Mouse (Mus musculus): ENCODE measurements around the gene Eef1g. TPM values are rescaled to one million over a fixed set of nuclear protein-coding genes. Genes with fewer than 3 reads are reported as not detected.

Eef1g gene
- polyA plus RNA-seq (2017; shearing (Covaris generic)) = 100 to 1,000 TPM; 667 to 787 TPM

GRCm38 (mm10) chr19:8966590-8967372, at the start of gene Eef1g:
Eef1g (plus strand) TSS chr19:8967041.
- ATAC-seq = peak; percentile 96

DNA sequence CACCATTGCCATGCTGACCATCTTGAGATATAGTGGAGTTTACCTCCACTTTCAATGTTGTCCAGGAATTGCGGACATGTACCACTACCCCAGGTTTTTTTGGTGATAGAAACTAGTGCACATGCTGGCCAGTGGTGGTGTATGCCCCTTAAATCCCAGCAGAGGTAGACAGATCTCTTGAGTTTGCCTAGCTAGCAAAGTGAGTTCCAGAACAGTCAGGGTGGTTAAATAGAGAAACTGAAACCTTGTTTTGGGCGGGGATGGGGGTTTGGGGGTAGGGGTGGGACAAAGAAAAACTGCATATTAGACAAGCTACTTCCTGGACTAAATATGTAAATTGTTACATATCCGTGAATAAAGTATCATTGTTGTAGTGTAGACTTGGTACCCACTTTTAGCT, 47.8 kb upstream of the Eef1g start:
- peak; percentile 38 for ATAC-seq

- ATAC-seq = no peak
Measured at GRCm38 (mm10) chr19:8919684-8920072, 47.2 kb upstream of the Eef1g start.

- ATAC-seq = peak; percentile 61
Measured at GRCm38 (mm10) chr19:8920073-8920736, 46.6 kb upstream of the Eef1g start, which contains the start of gene B3gat3. B3gat3 (plus strand) TSS chr19:8920374.

DNA sequence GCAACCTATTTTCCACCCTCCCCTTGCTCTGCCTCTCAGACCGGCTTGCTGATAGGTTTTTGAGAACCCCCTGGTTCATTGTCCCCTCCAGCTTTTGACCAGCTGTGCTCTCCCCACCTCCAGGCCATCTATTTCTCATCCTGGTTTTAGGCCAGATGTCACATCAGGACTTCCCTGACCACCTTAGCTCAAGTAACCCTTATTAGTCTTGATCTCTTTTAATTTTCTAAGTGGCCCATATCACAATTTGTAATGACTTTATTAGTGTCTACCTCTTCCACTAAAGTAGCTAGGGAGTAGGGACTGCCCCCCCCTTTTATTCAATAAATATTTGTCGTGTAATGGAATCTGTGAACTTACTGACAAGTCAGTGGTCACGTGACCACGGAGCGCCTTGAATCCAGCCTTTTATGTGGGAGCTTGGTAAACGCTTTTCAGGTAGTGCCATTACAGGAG, 46.0 kb upstream of the Eef1g start:
- ATAC-seq = peak; percentile 35

- ATAC-seq = no peak
Measured at GRCm38 (mm10) chr19:8921741-8922140, 45.1 kb upstream of the Eef1g start.

DNA sequence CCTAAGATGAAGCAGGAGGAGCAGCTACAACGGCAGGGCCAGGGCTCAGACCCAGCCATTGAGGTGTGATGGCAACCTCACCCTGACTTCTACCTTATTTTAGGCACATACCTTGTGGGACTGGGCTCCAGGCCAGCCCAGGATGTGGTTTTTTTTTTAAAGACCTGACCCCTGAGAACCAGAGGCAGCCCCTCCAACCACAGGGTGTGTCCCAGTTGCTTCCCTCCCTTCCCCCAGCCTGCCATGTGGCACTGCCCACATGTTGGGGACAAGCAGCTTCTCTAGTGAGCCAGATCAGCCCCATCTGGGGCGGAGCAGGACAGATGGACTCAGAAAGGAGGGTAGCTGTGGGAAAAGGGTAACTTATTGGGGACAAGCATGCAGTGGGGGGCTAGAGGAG, 40.1 kb upstream of the Eef1g start:
- peak; percentile 35 for ATAC-seq

DNA sequence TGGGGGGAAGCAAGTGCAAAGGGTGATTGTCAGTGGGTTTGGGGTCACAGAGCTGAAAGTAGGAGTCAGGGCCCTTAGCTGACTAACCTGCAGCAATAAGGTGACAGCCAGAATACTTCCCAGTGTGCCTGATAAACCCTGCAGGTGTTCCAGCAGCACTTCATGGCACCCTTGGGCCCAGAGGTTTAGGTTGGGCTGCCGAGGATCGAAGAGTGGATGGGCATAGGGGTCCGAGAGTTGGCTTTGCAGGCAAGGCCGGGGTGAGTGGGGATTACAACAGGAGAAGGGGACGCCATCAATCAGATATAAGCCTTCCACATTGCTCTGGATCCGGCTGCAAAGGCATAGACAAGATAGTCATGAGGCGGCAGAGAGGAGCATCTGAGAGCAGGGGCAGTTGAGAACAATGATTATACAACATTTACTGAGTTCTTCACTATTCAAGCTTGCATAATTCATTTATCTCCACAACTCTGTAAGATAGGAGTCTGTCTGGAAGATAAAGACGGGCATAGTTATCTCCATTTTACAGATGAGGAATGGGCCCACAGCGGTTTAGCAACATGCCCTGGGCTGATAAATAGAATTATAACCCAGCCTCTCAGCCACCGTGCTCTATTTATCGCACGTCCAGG, 38.8 kb upstream of the Eef1g start:
- ATAC-seq = no peak

DNA sequence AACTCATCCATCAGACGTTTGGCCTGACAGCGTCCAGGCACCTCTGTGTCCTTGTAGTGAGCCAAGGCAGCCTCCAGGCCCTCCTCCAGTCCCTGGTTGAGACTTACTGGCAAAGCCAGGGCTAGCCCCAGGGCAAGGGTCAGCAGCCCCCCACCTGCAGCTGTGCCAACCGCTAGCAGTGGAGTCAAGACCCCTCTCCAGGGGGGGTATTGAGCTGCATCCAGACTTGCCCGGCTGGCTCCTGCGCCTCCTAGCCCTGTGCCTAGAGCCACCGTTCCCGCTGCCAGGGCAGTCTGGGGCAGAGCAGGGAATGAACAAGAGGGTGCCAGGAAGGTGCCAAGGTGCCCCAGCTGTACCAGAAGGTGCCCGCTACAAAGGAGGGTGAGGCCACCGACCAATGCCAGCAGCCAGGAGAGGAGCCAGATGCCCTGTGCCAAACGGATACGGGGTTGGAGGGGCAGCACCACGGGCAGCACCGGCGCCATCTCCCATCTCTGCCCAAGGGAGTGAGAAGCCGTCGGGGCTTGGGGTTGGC, 38.1 kb upstream of the Eef1g start:
- ATAC-seq = no peak

DNA sequence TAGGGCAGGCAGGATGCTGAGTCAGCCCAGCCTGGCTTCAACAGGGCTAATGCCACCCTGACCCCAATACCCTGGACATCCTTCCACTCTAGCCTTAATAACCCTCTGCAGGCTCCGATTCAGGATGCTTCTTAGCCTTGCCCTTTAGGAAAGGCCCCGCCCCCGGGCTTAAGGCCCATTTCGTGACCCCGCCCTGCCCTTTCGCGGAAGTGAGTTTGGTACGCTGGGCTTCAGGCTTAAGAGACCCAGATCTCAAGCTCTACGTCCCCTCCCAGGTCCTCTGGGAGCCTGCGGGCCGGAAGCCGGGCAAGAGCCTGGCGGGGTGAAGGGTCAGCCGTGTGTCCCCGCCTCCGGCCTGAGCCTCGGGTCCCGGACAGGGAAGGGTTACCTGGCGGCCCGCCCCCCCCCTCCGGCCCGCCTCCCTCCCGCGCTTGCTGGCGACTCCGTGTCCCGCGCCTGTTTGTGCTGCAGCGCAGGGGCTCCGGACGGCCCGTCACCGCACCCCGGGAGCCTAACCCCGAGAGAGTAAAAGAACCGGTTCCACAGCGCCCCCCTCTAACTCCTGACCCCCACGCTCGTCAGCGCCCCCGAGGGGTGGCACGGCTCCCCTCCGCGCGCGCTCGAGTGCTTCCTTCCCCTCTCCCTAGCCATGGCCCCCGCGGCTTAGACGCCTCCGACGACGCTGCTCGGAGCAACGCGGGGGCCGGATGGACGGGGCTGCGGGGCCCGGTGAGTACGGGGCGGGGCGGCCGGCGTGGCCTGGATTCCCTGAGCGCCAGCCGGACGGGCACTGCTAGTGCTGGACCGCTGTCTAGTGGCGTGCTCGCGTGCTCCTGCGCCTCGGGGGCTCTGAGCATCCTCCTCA, 37.4 kb upstream of the Eef1g start, which contains the start of the genes Rom1 and Eml3:
Gene Rom1, minus strand, starts transcription at position 133 of the 865 bp plus-strand sequence.
Gene Eml3, plus strand, starts transcription at position 329 of the 865 bp plus-strand sequence.
- ATAC-seq = peak; percentile 70

DNA sequence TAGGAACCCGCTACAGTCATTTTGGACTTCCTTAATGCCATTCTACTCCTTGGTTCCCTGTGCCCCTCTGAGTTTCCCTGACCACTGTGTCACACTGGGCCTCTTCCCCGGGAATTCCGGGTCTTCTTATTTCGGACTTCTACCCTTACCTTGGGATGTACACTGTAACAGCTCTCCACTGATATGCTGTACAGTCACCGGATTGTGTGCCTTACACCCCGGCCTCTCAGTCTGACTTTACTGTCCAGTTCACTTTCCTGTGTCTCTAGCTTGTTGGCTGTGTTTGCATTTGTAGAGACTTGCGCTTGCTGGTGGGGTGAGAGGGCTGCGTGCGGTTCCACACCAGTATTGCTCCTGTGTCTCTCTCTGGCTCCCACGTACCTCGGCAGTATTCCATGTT, 36.7 kb upstream of the Eef1g start:
- ATAC-seq = no peak

GRCm38 (mm10) chr19:8930771-8931170, 36.1 kb upstream of the Eef1g start:
- ATAC-seq = no peak

- no peak for ATAC-seq
Measured at GRCm38 (mm10) chr19:8936736-8937135, 30.1 kb upstream of the Eef1g start.

DNA sequence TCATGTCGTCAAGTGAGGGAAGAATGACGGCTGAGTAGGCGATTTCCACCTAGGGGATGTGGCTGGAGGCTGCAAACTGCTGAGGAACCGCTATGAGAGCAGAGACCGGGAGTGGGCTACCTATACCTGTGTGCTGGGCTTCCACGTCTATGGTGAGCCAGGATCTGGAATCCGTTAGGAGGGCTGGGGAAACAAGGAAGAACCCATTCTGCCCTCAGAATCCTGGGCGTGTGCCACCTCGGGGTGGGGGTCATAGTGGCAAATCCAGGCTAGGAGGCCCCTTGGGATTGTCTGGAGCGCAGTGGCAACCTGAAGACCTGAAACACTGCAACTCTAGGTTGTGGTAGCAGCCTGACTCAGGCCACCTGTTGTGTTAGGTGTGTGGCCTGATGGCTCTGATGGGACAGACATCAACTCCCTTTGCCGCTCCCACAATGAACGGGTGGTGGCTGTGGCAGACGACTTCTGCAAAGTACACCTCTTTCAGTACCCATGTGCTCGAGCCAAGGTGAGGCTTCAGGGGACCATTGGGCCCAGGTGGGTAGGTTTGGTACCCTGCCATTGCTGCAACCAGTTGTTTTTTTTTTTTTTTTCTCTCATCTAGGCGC, 26.2 kb upstream of the Eef1g start:
- no peak for ATAC-seq

DNA sequence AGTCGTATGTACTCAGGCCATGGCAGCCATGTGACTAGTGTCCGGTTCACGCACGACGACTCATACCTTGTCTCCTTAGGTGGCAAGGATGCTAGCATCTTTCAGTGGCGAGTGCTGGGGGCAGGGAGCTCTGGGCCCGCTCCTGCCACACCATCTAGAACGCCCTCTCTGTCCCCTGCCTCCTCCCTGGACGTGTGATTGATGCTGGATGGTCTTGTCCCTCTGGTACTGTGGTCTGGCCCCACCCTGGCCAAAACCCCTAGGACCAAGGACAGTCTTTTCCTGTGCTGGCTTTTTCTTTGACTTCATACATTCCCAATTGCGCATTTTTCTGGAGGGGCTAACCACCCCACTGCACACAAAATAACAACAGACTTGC, 25.7 kb upstream of the Eef1g start:
- no peak for ATAC-seq

- ATAC-seq = peak; percentile 93
Measured at GRCm38 (mm10) chr19:8941515-8942217, 25.2 kb upstream of the Eef1g start, which contains the start of gene Mta2. Mta2 (plus strand) TSS chr19:8941875.

DNA sequence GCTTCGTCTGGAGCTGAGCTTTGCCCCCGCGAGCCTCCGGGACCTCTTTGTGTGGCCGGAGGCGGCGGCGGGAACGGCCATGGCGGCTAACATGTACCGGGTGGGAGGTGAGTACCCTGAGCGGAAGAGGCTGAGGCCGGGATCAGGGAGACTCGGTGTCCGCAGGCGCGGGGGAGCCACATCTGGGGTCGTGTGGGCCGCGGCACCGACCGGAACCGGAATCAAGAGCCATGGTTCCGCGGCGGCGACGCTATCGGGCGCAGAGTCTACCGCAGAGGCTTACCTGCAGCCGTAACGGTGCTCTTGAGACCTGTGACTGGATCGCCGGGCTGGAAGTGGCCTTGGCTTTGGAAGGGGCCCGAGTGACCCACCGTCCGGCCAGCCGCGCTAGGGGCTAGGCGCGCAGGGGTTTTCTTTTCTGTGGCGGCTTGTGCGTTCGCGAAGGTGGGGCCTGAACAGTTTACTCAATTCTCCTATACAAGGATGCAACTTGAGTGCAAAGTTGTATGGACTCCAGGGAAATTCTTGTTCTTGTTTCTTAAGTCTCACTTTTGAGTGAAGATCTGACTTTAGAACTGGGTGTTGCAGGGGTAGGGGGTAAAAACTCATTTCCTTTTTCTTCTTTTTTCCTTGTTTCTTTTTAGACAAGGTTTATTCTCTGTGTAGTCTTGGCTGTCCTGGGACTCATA, 24.4 kb upstream of the Eef1g start:
- peak; percentile 46 for ATAC-seq

DNA sequence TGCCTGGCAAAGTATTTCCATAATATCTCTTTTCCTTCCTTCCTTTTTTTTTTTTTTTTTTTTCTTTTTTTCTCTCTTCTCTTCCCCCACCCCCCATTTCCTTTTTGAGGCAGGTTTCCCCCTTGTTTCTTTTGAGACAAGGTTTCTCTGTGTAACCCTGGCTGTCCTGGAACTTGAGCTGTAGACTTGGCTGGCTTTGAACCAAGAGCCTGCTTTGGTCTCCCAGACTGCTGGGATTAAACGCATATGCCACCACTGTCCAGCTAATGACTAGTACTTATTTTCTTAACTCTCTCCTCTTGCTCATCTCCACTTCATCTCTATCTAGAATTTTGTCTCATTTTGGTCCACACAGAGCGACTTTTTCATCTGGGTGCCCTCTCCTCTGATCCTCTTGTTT, 23.8 kb upstream of the Eef1g start:
- ATAC-seq = no peak

DNA sequence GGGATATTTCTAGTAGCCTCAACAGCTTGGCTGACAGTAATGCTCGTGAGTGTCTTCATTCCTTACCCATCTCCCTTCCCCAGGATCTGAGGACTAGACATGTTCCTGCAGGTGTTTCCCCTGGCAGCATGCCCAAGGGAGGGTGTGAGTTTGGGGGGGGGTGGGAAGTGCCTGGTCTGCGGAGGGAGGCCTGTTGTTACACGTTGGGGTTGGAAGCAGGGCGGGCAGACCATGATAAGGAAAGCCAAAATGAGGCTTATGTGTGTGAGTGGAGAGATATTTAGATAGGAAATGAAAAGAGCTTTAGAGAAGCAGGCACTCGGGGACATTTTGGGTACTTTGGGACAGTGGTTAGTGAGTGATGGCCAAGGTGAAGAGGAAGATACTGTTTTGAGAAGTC, 22.8 kb upstream of the Eef1g start:
- ATAC-seq = no peak

- no peak for ATAC-seq
Measured at GRCm38 (mm10) chr19:8944750-8945149, 22.1 kb upstream of the Eef1g start.

Measured in CD4-positive, CD25-positive, alpha-beta regulatory T cell, adult 4 months (primary cell).